Mouse (Mus musculus): ENCODE measurements around the gene Abtb2. TPM values are rescaled to one million over a fixed set of nuclear protein-coding genes. Genes with fewer than 3 reads are reported as not detected.

Gene Abtb2
- 1.1 TPM for polyA plus RNA-seq (2014; fragmentation: Illumina TruSeq; extraction: RNeasy Lipid Tissue Mini Kit (QIAGEN cat#74804); ENCODE audit: low read depth, low replicate concordance)

DNA sequence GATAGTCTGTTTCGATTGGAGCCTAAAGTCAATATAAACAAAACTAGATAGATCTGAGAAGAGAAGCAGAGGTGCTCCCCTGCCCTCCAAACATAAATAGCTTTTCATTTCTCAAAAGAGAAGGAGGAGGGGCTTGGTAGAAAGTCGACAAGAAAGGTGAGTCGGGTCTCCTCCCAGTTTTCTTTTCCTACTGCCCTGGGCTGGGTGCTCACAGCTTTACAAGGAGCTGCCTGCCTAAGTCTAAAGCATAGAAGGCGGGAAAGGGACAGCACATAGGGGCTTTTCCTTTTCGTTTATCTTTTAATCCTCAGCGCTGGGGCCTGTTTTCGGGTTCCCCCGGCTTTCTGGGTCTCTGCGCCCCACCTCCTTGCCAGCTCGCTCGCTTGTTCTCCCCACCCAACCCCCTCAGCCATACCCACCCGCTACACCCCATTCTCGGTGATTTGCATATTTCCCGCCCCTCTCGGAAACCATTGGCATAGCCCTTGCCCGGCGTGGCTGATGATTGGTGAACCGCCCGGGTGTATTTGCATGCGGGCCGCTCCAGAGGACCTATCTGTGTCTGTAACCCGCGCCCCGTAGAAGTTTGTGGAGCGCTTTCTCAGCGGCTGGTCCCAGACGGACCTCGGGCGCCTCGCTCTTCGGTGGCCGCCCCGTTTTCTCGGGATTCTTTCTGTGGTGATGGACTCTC, at the start of gene Abtb2:
Gene Abtb2 (plus strand): TSS at position 579 of the 691 bp plus-strand sequence.

GRCm38 (mm10) chr2:103760906-103761716, 195.0 kb downstream of the Abtb2 start, which contains the start of gene Nat10:
Gene Nat10 (minus strand): TSS chr2:103761270.

Other genes starting within 250 kb of the Abtb2 start
- gene Elf5, start 154.6 kb upstream of the Abtb2 start, polyA plus RNA-seq (2014; fragmentation: Illumina TruSeq; extraction: RNeasy Lipid Tissue Mini Kit (QIAGEN cat#74804); ENCODE audit: low read depth, low replicate concordance): 3.5 TPM
- gene Cat, start 81.2 kb upstream of the Abtb2 start, polyA plus RNA-seq (2014; fragmentation: Illumina TruSeq; extraction: RNeasy Lipid Tissue Mini Kit (QIAGEN cat#74804); ENCODE audit: low read depth, low replicate concordance): 212 TPM
- gene Nat10, start 195.0 kb downstream of the Abtb2 start, polyA plus RNA-seq (2014; fragmentation: Illumina TruSeq; extraction: RNeasy Lipid Tissue Mini Kit (QIAGEN cat#74804); ENCODE audit: low read depth, low replicate concordance): 17.2 TPM
- 135 TPM for gene Caprin1, start 231.3 kb downstream of the Abtb2 start, polyA plus RNA-seq (2014; fragmentation: Illumina TruSeq; extraction: RNeasy Lipid Tissue Mini Kit (QIAGEN cat#74804); ENCODE audit: low read depth, low replicate concordance)